Mouse (Mus musculus): ENCODE results near the gene Hbq1b. TPM values are rescaled to one million over a fixed set of nuclear protein-coding genes. Genes with fewer than 3 reads are reported as not detected.
"Not testable (repeated sequence)": the region's sequence is repeated elsewhere in the genome, so short reads cannot be mapped to it uniquely, and the experiment has no call there.

Gene Hbq1b
- polyA plus RNA-seq, 1 experiment from 2014 or later = 4.9 TPM

- DNase-seq (ENCODE audit: low spot score) = no peak
- Histone ChIP-seq H3K4me1 (ENCODE audit: control insufficient read depth, insufficient read depth, low read length) (no peaks in the 10 kb centered on the region), H3K36me3 (ENCODE audit: control insufficient read depth, insufficient read depth, low read length) (no peaks in the 10 kb centered on the region), H3K4me3 (ENCODE audit: low read depth, low read length) (no peak overlapping the region), H3K9me3 (ENCODE audit: control insufficient read depth, low read length) (no peaks in the 10 kb centered on the region), H3K4me2 (ENCODE audit: low read depth, severe bottlenecking) (no peak overlapping the region), H3K27ac (replicated peaks; ENCODE audit: low read depth, low read length) (no peak overlapping the region), H3K9ac (ENCODE audit: low read length) (no peak overlapping the region), H3K27me3 (ENCODE audit: control insufficient read depth, insufficient read depth, low read length) (no peaks in the 10 kb centered on the region)
- WGBS = 70% methylated on average over 21 of the region's 21 CpGs
- ATAC-seq (ENCODE audit: insufficient number of reproducible peaks, low FRiP score, low TSS enrichment, low read depth) = peak; percentile 48; the same call in 1 of the 2 replicates
Measured at GRCm38 (mm10) chr11:32277736-32278457, 8.9 kb upstream of the Hbq1b start.

DNA sequence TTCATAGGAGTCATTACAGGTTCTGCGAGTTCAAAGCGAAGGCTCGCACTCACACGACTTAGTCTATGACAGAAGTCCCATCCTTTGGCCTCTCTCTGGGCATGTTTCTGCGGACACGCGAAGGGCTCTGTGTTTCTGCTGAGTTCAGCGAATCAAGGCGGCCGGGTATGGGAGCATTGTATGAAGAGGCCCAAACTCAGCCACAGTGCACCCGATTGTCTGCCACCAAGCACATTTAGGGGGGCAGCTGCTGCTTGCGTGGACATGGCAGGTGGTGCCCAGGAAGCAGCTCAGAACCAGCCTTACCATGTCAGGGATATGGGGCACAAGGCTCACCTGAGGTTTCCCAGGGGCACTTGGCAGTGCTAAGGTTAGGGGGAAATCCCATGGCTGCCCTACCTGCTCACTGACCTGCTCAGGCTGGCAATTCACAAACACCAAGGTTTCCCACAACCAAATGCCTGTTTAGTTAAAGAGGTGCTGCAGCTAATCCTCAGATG lies 8.3 kb upstream of the Hbq1b start:
- Histone ChIP-seq H3K9ac (ENCODE audit: low read length) (no peak overlapping the region), H3K4me3 (ENCODE audit: low read depth, low read length) (no peak overlapping the region), H3K4me1 (ENCODE audit: control insufficient read depth, insufficient read depth, low read length) (no peaks in the 10 kb centered on the region), H3K9me3 (ENCODE audit: control insufficient read depth, low read length) (no peaks in the 10 kb centered on the region), H3K27ac (replicated peaks; ENCODE audit: low read depth, low read length) (no peak overlapping the region), H3K27me3 (ENCODE audit: control insufficient read depth, insufficient read depth, low read length) (no peaks in the 10 kb centered on the region), H3K4me2 (ENCODE audit: low read depth, severe bottlenecking) (no peak overlapping the region), H3K36me3 (ENCODE audit: control insufficient read depth, insufficient read depth, low read length) (no peaks in the 10 kb centered on the region)
- DNase-seq (ENCODE audit: low spot score) (no peak), ATAC-seq (ENCODE audit: insufficient number of reproducible peaks, low FRiP score, low TSS enrichment, low read depth) (0 out of 2 replicates have a peak, but pooled peaks have one; percentile 8)
- WGBS = 83% methylated on average over 12 of the region's 12 CpGs

- Histone ChIP-seq H3K9me3 (ENCODE audit: control insufficient read depth, low read length) (no peaks in the 10 kb centered on the region), H3K9ac (ENCODE audit: low read length) (no peak overlapping the region), H3K27ac (replicated peaks; ENCODE audit: low read depth, low read length) (no peak overlapping the region), H3K27me3 (ENCODE audit: control insufficient read depth, insufficient read depth, low read length) (no peaks in the 10 kb centered on the region), H3K4me2 (ENCODE audit: low read depth, severe bottlenecking) (no peak overlapping the region), H3K4me1 (ENCODE audit: control insufficient read depth, insufficient read depth, low read length) (no peaks in the 10 kb centered on the region), H3K4me3 (ENCODE audit: low read depth, low read length) (no peak overlapping the region), H3K36me3 (ENCODE audit: control insufficient read depth, insufficient read depth, low read length) (no peaks in the 10 kb centered on the region)
- 77% methylated on average over 2 of the region's 2 CpGs for WGBS
- DNase-seq (ENCODE audit: low spot score) = no peak
- ATAC-seq (ENCODE audit: insufficient number of reproducible peaks, low FRiP score, low TSS enrichment, low read depth) = no peak
Measured at GRCm38 (mm10) chr11:32280646-32281045, 6.1 kb upstream of the Hbq1b start.

DNA sequence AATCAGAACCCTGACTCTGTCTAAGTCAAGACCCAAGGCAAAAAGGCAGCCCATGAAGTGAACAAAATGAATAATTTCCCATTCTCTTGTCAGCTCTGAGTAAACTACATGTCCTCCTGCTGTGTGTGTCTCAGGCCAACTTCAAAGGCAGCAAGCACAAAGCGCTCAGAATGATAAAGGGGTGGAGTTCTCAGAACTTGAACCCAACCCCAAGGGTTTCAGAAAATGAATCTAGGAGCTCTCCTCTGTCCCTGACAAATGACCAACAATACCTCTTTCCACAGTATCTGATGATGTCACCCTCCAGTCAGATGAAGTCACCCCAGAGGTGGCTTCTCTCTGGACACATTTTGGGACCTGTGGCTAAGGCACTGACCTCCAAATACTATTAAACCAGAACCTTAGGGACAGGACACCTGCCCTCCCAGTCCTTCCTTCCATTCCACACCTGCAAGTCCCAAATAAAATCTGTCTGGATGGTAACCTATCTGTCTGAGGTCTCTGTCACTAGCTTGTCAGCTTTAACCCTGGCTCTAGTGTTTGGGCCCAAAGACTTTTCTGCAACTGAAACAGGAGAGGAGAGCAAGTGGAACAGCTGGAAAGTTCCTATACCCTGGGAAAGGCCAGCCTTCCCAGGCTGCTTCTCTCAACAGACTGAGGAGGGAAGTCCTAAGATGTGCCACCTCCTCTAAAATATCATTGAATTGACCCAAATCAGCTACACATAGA lies 5.2 kb upstream of the Hbq1b start:
- Histone ChIP-seq H3K27ac (replicated peaks; ENCODE audit: low read depth, low read length) (no peak overlapping the region; the same call in 1 of the 2 replicates), H3K9ac (ENCODE audit: low read length) (no peak overlapping the region), H3K36me3 (ENCODE audit: control insufficient read depth, insufficient read depth, low read length) (no peaks in the 10 kb centered on the region), H3K4me3 (ENCODE audit: low read depth, low read length) (no peak overlapping the region), H3K9me3 (ENCODE audit: control insufficient read depth, low read length) (no peaks in the 10 kb centered on the region), H3K27me3 (ENCODE audit: control insufficient read depth, insufficient read depth, low read length) (no peaks in the 10 kb centered on the region), H3K4me1 (ENCODE audit: control insufficient read depth, insufficient read depth, low read length) (no peaks in the 10 kb centered on the region), H3K4me2 (ENCODE audit: low read depth, severe bottlenecking) (no peak overlapping the region)
- no peak for ATAC-seq (ENCODE audit: insufficient number of reproducible peaks, low FRiP score, low TSS enrichment, low read depth)
- DNase-seq (ENCODE audit: low spot score) = no peak
- WGBS = 75% methylated on average over 1 of the region's 1 CpGs

GRCm38 (mm10) chr11:32283091-32283777 lies 3.5 kb upstream of the Hbq1b start, which contains the start of gene Hba-a1:
Gene Hba-a1 (plus strand): TSS chr11:32283511.
- not testable (repeated sequence) for H3K27ac ChIP-seq (replicated peaks; ENCODE audit: low read depth, low read length); DNase-seq (ENCODE audit: low spot score); H3K9me3 ChIP-seq (ENCODE audit: control insufficient read depth, low read length); H3K4me3 ChIP-seq (ENCODE audit: low read depth, low read length); H3K36me3 ChIP-seq (ENCODE audit: control insufficient read depth, insufficient read depth, low read length); H3K4me2 ChIP-seq (ENCODE audit: low read depth, severe bottlenecking); H3K4me1 ChIP-seq (ENCODE audit: control insufficient read depth, insufficient read depth, low read length); ATAC-seq (ENCODE audit: insufficient number of reproducible peaks, low FRiP score, low TSS enrichment, low read depth); H3K27me3 ChIP-seq (ENCODE audit: control insufficient read depth, insufficient read depth, low read length); H3K9ac ChIP-seq (ENCODE audit: low read length)
- whole genome bisulfite sequencing = 29% methylated on average over 1 of the region's 5 CpGs

DNA sequence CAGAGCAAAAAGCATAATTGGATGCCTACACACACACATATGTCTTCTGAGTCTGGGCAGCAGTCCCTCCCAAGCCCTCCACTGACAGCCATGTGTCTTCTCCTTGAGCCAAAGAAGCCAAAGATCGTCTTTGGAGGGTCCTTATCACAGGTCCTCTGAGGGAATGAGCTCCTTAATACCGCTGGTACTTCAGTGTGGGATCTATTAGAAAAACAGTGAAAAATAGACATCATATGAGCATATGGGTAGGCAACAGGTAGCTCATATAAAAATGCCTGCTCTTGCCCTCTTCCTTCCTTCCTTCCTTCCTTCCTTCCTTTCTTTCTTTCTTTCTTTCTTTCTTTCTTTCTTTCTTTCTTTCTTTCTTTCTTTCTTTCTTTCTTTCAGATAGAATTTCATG lies 2.2 kb upstream of the Hbq1b start:
- not testable (repeated sequence) for H3K27ac ChIP-seq (replicated peaks; ENCODE audit: low read depth, low read length); H3K4me3 ChIP-seq (ENCODE audit: low read depth, low read length); H3K36me3 ChIP-seq (ENCODE audit: control insufficient read depth, insufficient read depth, low read length); DNase-seq (ENCODE audit: low spot score); H3K4me2 ChIP-seq (ENCODE audit: low read depth, severe bottlenecking); H3K9ac ChIP-seq (ENCODE audit: low read length); H3K27me3 ChIP-seq (ENCODE audit: control insufficient read depth, insufficient read depth, low read length); H3K9me3 ChIP-seq (ENCODE audit: control insufficient read depth, low read length); H3K4me1 ChIP-seq (ENCODE audit: control insufficient read depth, insufficient read depth, low read length); ATAC-seq (ENCODE audit: insufficient number of reproducible peaks, low FRiP score, low TSS enrichment, low read depth)
- 45% methylated on average over 2 of the region's 2 CpGs for WGBS

- ATAC-seq (ENCODE audit: insufficient number of reproducible peaks, low FRiP score, low TSS enrichment, low read depth) = no peak
- WGBS = 80% methylated on average over 7 of the region's 7 CpGs
Measured at GRCm38 (mm10) chr11:32285031-32285775, 1.6 kb upstream of the Hbq1b start.

GRCm38 (mm10) chr11:32285887-32286286 lies 878 bp upstream of the Hbq1b start:
- H3K4me1 ChIP-seq (ENCODE audit: control insufficient read depth, insufficient read depth, low read length); H3K27me3 ChIP-seq (ENCODE audit: control insufficient read depth, insufficient read depth, low read length); H3K9me3 ChIP-seq (ENCODE audit: control insufficient read depth, low read length); H3K27ac ChIP-seq (replicated peaks; ENCODE audit: low read depth, low read length); H3K36me3 ChIP-seq (ENCODE audit: control insufficient read depth, insufficient read depth, low read length); ATAC-seq (ENCODE audit: insufficient number of reproducible peaks, low FRiP score, low TSS enrichment, low read depth); H3K9ac ChIP-seq (ENCODE audit: low read length); H3K4me3 ChIP-seq (ENCODE audit: low read depth, low read length); H3K4me2 ChIP-seq (ENCODE audit: low read depth, severe bottlenecking); DNase-seq (ENCODE audit: low spot score): not testable (repeated sequence)

More at GRCm38 (mm10) chr11:32285031-32285775, 1.6 kb upstream of the Hbq1b start:
- Histone ChIP-seq H3K4me3 (ENCODE audit: low read depth, low read length) (no peak overlapping the region), H3K36me3 (ENCODE audit: control insufficient read depth, insufficient read depth, low read length) (no peaks in the 10 kb centered on the region), H3K4me1 (ENCODE audit: control insufficient read depth, insufficient read depth, low read length) (no peaks in the 10 kb centered on the region), H3K9ac (ENCODE audit: low read length) (no peak overlapping the region), H3K9me3 (ENCODE audit: control insufficient read depth, low read length) (no peaks in the 10 kb centered on the region), H3K27ac (replicated peaks; ENCODE audit: low read depth, low read length) (no peak overlapping the region), H3K4me2 (ENCODE audit: low read depth, severe bottlenecking) (no peak overlapping the region), H3K27me3 (ENCODE audit: control insufficient read depth, insufficient read depth, low read length) (0 out of 2 replicates have a peak, but pooled peaks cover 2% of the 10 kb centered on the region)
- no peak for DNase-seq (ENCODE audit: low spot score)

Data from limb, embryonic 11.5 days (tissue).